Mouse (Mus musculus) hindbrain, postnatal 0 days (tissue): ENCODE measurements around the gene Ppcs. TPM values are rescaled to one million over a fixed set of nuclear protein-coding genes. Genes with fewer than 3 reads are reported as not detected.

Source experiments
- ATAC-seq: fragments of 200-750 bp; cut with Nextera tagmentation; 2 replicates; pipeline ENCODE4 v1.8.0; 2017; ENCODE audit warnings: mild to moderate bottlenecking, moderate TSS enrichment, moderate library complexity
- DNase-seq: peaks from one replicate; pipeline ENCODE4 v3.0.0-alpha.2; 2015; ENCODE audit warnings: low spot score
- H3K27ac ChIP-seq: fragments of 300-500 bp; sonication (generic); 2 replicates; pipeline ENCODE4 v1.5.1; 2014; ENCODE audit warnings: mild to moderate bottlenecking
- H3K27me3 ChIP-seq: fragments of 300-500 bp; sonication (generic); 2 replicates; pipeline ENCODE4 v1.6.1; 2014; ENCODE audit warnings: low read length, mixed read lengths; ENCODE audit not compliant: insufficient read depth
- H3K36me3 ChIP-seq: fragments of 300-500 bp; sonication (generic); 2 replicates; pipeline ENCODE4 v1.6.1; 2014; ENCODE audit warnings: low read length, mixed read lengths; ENCODE audit not compliant: insufficient read depth
- H3K4me1 ChIP-seq: fragments of 300-500 bp; sonication (generic); 2 replicates; pipeline ENCODE4 v1.6.1; 2014; ENCODE audit warnings: antibody characterized with exemption, low read length, mixed read lengths; ENCODE audit not compliant: insufficient read depth
- H3K4me2 ChIP-seq: fragments of 300-500 bp; sonication (generic); 2 replicates; pipeline ENCODE4 v1.6.1; 2014; ENCODE audit warnings: low read depth, mild to moderate bottlenecking, low read length, moderate library complexity, mixed read lengths
- H3K4me3 ChIP-seq: fragments of 300-500 bp; sonication (generic); 2 replicates; pipeline ENCODE4 v1.5.1; 2014; ENCODE audit warnings: low read length
- H3K9ac ChIP-seq: fragments of 300-500 bp; sonication (generic); replicated peaks from 2 replicates; pipeline ENCODE4 v1.6.1; 2014; ENCODE audit warnings: mild to moderate bottlenecking, low read length, moderate library complexity, mixed read lengths
- H3K9me3 ChIP-seq: fragments of 300-500 bp; sonication (generic); 2 replicates; pipeline ENCODE4 v1.6.1; 2016; ENCODE audit warnings: low read length, mixed read lengths
- CTCF ChIP-seq: IDR thresholded peaks from 2 replicates; pipeline ENCODE4 v1.5.1; 2016; ENCODE audit warnings: antibody characterized with exemption, control low read depth, low read depth
- WGBS: fragments of 180-500 bp; shearing (Covaris S2); extraction: QIAGEN DNeasy Blood & Tissue Kit; methylation state at CpG from one replicate; pipeline ENCODE4 v1.1.7; 2014; 5-methylcytosine and 5-hydroxymethylcytosine counted together
- polyA plus RNA-seq: library from polyadenylated mRNA; unstranded; fragments of >200 nt; fragmentation: Nextera tagmentation; extraction: Ambion mirVana; gene quantifications from 2 replicates; pipeline ENCODE4 v1.2.1, GENCODE M21; 2015
- total RNA-seq: library from RNA; depleted of rRNA; stranded (reverse); fragments of >200 nt; gene quantifications from 2 replicates; pipeline ENCODE4 v1.2.3, GENCODE M21; 2014; rRNA removed

The Ppcs gene
- total and polyA plus RNA-seq, 2 experiments from 2014 or later: 12.1 to 28.5 TPM

- no peak overlapping the region for H3K4me3 ChIP-seq
- DNase-seq (peak; percentile 20), ATAC-seq (no peak)
- H3K9ac ChIP-seq: no peak overlapping the region
- H3K9me3 ChIP-seq: no peaks in the 10 kb centered on the region
- no peaks in the 10 kb centered on the region for H3K4me1 ChIP-seq
- no peaks in the 10 kb centered on the region for H3K36me3 ChIP-seq
- H3K27ac ChIP-seq: no peak overlapping the region
- no peaks in the 10 kb centered on the region for H3K27me3 ChIP-seq
- no peak for TF ChIP-seq CTCF
- no peak overlapping the region for H3K4me2 ChIP-seq
- 71% methylated on average over 7 of the region's 7 CpGs for WGBS
These were observed 40.6 kb downstream of the Ppcs start for GRCm38 (mm10) chr4:119381471-119382190.

- Histone ChIP-seq H3K4me2 (no peak overlapping the region), H3K4me3 (no peak overlapping the region), H3K9ac (no peak overlapping the region), H3K4me1 (no peaks in the 10 kb centered on the region), H3K36me3 (no peaks in the 10 kb centered on the region), H3K9me3 (no peaks in the 10 kb centered on the region), H3K27me3 (no peaks in the 10 kb centered on the region), H3K27ac (no peak overlapping the region)
- 92% methylated on average over 6 of the region's 6 CpGs for WGBS
- ATAC-seq (no peak), DNase-seq (no peak)
- no peak for TF ChIP-seq CTCF
These were observed 52.8 kb downstream of the Ppcs start for GRCm38 (mm10) chr4:119369460-119369859.

Other genes starting within 250 kb of the Ppcs start
- 4.6 and 198 TPM in 2 replicates for gene Zfp691, start 248.2 kb downstream of the Ppcs start, total RNA-seq
- 3.6 and 3.7 TPM in 2 replicates for gene Zfp691, start 248.2 kb downstream of the Ppcs start, polyA plus RNA-seq
- gene Ermap, start 232.4 kb downstream of the Ppcs start, total RNA-seq: 0.18 and 0.37 TPM in 2 replicates
- 0.48 and 0.50 TPM in 2 replicates for gene Ermap, start 232.4 kb downstream of the Ppcs start, polyA plus RNA-seq
- 40.9 and 64.7 TPM in 2 replicates for gene Svbp, start 227.1 kb downstream of the Ppcs start, total RNA-seq
- gene Svbp, start 227.1 kb downstream of the Ppcs start, polyA plus RNA-seq: 175 and 179 TPM in 2 replicates
- gene Tmem269, start 204.2 kb downstream of the Ppcs start, total RNA-seq: 0.37 TPM in 1 of 2 replicates, not detected in the other
- gene Tmem269, start 204.2 kb downstream of the Ppcs start, polyA plus RNA-seq: 0.30 and 0.43 TPM in 2 replicates
- 15.3 and 26.4 TPM in 2 replicates for gene AU022252, start 189.7 kb downstream of the Ppcs start, total RNA-seq
- 19.8 and 20.5 TPM in 2 replicates for gene AU022252, start 189.7 kb downstream of the Ppcs start, polyA plus RNA-seq
- gene P3h1, start 189.5 kb downstream of the Ppcs start, total RNA-seq: 15.3 and 18.3 TPM in 2 replicates
- 9.1 and 9.8 TPM in 2 replicates for gene P3h1, start 189.5 kb downstream of the Ppcs start, polyA plus RNA-seq
- gene Cldn19, start 167.0 kb downstream of the Ppcs start, total RNA-seq: 3.6 and 5.1 TPM in 2 replicates
- 1.1 and 1.7 TPM in 2 replicates for gene Cldn19, start 167.0 kb downstream of the Ppcs start, polyA plus RNA-seq
- gene Ybx1, start 127.8 kb downstream of the Ppcs start, total RNA-seq: 376 and 481 TPM in 2 replicates
- gene Ybx1, start 127.8 kb downstream of the Ppcs start, polyA plus RNA-seq: 922 and 930 TPM in 2 replicates
- 27.4 and 29.9 TPM in 2 replicates for gene Ppih, start 101.9 kb downstream of the Ppcs start, total RNA-seq
- gene Ppih, start 101.9 kb downstream of the Ppcs start, polyA plus RNA-seq: 50.4 and 55.3 TPM in 2 replicates
- gene Ccdc30, start 6.9 kb downstream of the Ppcs start, total RNA-seq: 10.0 and 13.4 TPM in 2 replicates
- gene Ccdc30, start 6.9 kb downstream of the Ppcs start, polyA plus RNA-seq: 23.1 and 24.3 TPM in 2 replicates
- 0.11 TPM in 1 of 2 replicates, not detected in the other for gene Zmynd12, start 394 bp upstream of the Ppcs start, total RNA-seq
- gene Zmynd12, start 394 bp upstream of the Ppcs start, polyA plus RNA-seq: 0.51 and 1.3 TPM in 2 replicates
- gene Rimkla, start 70.2 kb upstream of the Ppcs start, total RNA-seq: 39.8 and 43.1 TPM in 2 replicates
- gene Rimkla, start 70.2 kb upstream of the Ppcs start, polyA plus RNA-seq: 20.9 and 23.1 TPM in 2 replicates
- gene Foxj3, start 114.6 kb upstream of the Ppcs start, total RNA-seq: 32.4 and 32.7 TPM in 2 replicates
- gene Foxj3, start 114.6 kb upstream of the Ppcs start, polyA plus RNA-seq: 17.8 and 19.1 TPM in 2 replicates
- gene Frg2f1, start 117.1 kb upstream of the Ppcs start, total RNA-seq: 13.5 and 24.3 TPM in 2 replicates
- gene Frg2f1, start 117.1 kb upstream of the Ppcs start, polyA plus RNA-seq: 11.2 and 11.8 TPM in 2 replicates
- not detected in 2 replicates for gene Guca2a, start 215.3 kb upstream of the Ppcs start, total RNA-seq
- gene Guca2a, start 215.3 kb upstream of the Ppcs start, polyA plus RNA-seq: not detected in 2 replicates
- gene Guca2b, start 236.5 kb upstream of the Ppcs start, total RNA-seq: not detected in 2 replicates
- gene Guca2b, start 236.5 kb upstream of the Ppcs start, polyA plus RNA-seq: not detected in 2 replicates